Mouse (Mus musculus) olfactory bulb, adult 2 months (tissue): ENCODE measurements around the gene Jrkl.

Source experiments
- CTCF ChIP-seq: fragments of 200-500 bp; IDR thresholded peaks from 2 replicates; pipeline ENCODE4 v1.5.1; 2012; ENCODE audit warnings: low read depth, mild to moderate bottlenecking, low read length, moderate library complexity; ENCODE audit not compliant: insufficient read depth
- POLR2A ChIP-seq: fragments of 200-500 bp; IDR thresholded peaks from 2 replicates; pipeline ENCODE4 v1.6.1; 2012; ENCODE audit warnings: mild to moderate bottlenecking, low read depth, low read length, moderate library complexity; ENCODE audit not compliant: insufficient read depth

DNA sequence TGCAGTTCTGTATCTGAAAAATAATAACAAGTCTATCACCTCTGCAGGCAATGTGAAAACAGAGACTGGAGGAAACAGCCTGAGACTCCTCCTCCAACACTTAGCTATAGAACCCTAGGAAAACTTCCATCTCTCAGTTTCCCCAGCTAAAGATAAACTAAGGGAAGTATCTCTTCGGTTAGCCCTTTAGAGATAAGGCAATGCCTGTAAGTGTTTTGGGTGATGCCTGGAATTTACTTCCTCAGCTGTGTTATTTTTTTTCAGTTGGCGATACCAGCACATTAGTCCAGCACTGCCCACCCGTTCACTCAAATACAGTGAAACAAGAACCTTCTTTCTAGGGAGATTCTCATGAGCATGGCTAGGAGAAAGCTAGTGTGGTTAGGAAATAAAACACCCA, 15.4 kb upstream of the Jrkl start:
- no peak for TF ChIP-seq POLR2A
- TF ChIP-seq CTCF: no peak
